Mouse (Mus musculus): ENCODE data around the gene Anapc15.

DNA sequence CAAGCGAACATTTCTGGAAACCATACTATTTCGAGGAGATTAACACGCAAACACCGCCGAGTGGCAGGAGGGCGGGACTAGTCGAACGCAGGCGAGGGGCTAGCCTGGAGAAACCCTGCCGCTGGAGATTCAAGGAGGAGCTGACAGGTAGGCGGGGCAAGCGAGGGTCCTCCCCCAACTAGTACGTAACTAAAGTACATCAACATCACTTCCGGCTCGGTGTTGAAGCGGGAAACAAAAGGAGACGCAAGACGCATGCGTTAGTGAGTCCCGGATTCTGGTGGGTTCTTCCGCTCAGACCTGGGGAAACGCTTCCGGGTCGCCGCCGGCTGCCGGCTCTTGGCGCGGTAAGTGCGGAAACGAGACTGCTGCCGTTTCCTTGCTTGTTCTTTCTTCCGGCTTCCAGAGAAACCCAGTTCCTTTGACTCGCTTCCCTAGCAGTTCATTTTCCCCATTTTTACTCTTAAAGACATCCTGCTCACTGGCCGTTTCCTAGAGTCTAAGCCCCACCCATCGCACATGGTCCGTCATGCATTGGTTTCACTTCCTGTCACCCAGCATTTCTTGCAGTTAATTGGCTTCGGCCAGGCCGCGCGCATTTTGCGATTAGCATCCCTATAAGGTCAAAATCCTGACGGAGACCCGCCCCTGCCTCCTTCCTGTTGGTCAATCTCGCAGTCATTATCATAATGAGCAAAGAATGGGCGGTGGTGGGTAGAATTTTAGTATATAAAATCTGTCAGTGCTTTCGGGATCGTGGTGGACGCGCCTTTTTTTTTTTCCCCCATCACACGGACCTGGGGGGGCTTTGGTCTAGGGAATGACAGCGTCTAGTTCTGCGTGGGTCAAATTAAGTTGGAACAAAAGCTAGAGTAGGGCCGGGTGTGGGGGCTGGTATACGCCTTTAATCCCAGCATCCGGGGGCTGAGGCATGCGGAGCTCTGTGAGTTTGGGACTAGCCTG lies 32.9 kb downstream of the Anapc15 start:
- no peak for TF ChIP-seq CTCF (IDR thresholded peaks at IDR 0.05; ENCODE audit: control insufficient read depth, insufficient read depth, insufficient read length)
- TF ChIP-seq MYOG (IDR thresholded peaks at IDR 0.05; ENCODE audit: control insufficient read depth, extremely low read depth, insufficient read length) = no peak

All from C2C12 (cell line).